Mouse (Mus musculus) retina, embryonic 14.5 days (tissue): ENCODE data around the gene Zdhhc19.

ENCODE experiments used
- DNase-seq: peaks from one replicate; pipeline ENCODE4 v3.0.0-alpha.2; 2015; ENCODE audit warnings: low spot score

The Zdhhc19 gene

DNA sequence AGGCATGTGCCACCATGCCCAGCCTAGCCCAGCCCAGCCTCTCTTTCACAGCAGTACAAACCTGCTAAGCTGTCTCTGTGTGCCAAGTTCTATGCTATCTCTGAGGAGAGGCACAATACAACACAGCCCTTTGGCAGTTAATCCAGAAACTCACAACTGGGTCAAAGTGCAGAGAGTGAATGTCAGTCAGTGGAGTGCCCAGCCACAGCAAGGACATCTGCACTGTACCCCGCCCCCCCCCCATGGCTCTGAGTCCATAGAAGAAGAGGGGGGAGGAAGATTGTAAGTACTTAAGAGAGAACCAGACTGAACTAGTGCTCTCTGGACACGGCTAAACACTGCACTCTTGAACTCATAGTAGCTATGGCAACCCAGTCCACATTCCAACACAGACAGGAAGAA lies 55.3 kb downstream of the Zdhhc19 start:
- DNase-seq: no peak

DNA sequence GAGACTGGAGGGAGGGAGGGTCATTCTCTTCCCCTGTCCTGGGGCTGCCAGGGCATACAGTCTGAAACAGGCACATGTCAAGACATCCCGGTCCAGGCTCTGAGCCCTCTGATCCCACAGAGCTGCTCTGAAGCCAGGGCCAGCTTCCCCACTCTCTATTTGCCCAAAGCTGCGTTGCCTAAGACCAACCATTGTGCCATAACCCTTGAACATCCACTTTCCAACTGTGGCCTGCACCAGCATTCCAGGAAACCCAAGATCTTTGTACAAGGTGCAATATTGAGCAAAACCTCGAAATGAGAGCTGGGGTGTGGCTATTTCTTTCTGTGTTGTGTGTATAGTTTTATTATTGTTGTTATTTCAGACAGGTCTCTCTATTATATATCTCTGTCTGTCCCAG lies 59.5 kb downstream of the Zdhhc19 start:
- DNase-seq: no peak

DNA sequence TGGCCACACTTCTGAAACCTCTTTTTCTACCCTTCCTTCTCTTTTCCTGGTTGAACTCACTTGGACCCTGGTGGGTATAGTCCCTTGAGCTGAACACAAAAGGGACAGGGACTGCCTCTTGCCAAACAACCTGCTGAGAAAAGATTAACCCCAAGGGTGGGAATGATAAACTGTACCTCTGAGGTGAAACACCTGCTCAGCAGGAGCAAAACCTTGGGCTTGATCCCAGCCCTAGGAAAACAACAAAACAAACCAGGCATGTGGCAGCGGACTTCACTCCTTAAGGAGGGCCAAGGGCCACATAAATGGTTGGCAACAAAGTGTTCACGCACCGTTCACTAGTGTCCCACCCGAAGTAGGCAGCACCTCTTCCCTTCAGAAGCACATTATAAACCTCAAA lies 63.4 kb downstream of the Zdhhc19 start:
- no peak for DNase-seq

DNA sequence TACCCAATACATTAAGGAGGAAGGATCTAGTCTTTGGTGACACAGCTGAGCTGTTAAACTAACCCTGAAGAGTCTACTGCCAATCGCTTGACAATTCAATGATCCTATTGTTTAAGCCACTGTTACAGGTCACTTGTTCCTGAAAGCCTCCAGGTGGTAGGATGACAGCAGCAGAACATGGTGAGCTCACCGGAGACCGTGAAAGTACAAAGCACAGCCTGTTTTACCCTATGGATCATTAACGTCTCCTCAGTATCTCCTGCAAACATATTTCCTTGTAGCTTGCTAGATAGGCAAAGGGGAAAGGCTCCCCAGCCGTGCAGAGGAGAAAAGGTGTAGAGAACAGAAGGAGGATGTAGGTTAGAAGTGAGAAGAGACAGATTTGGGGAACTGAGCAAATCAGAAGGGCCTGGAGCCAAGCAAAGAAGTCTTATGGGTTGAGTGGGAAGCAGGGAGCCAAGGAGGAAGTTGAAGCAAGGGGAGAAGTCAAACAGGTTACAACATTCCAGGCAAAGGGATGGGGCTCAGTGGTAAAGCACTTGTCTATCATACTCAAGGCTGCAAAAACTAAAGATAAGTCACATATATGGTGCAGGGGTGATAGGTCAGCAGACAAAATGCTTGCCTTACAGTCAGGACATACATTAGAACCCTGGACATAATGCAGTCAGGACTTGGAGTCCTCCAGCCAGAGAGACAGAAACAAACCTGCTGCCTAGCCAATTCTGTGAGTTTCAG lies 67.2 kb downstream of the Zdhhc19 start:
- no peak for DNase-seq

DNA sequence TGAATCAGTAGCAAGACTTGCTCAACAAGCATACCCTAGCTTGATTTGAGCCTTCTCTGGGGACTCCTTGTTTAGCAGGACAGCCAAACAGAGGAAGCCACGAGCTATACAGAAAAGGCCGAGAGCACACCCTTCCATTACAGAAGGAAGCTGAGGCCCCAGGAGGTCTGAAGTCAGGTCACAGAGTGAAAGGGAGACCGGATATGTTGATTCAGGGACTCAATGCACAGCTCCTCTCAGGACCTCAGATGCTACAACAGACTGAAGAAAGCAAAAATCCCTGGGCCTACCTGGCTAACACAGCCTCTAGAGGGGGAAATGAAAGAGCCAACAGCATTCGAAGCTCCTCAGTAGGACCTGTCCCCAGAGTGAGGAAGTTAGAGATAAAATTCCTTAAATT lies 71.2 kb downstream of the Zdhhc19 start:
- DNase-seq: no peak

DNA sequence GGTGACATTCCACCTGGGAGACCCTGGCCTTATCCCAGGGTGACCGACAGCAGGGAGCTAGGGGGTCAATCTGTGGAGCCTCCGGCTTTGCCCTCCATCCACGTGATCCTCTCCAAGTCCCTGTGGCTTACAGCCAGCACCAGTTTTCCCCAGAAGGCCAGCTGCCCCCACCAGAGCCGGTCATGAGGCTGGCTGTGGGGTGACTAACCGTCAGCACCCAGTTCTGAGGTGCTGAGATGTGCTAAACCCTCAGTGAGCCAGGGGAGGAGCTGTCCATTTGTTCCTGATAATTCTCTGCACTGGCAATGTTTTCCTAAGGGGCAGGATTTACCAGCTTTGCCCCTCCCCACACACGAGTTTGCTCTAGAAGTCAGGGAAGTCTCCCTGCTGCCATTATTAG lies 72.3 kb downstream of the Zdhhc19 start:
- no peak for DNase-seq

DNA sequence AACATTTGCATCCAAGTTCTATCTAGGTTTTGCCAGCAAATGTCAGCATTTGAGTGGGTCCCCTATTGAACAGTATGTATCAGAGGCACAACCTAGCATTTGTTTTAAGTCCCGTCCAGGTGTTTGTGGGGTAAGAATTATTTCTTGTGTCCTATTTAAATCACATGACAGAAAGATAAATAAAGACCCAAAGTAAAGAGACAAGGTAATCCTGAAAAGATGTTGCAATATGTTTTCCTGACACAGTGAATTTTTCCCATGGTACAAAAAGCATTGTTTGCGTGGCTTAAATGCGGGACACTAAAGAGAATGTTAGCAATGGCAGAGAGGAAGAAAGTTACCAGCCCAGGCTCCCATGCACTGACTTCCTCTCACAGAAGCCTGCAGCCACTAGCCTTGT lies 74.0 kb downstream of the Zdhhc19 start:
- no peak for DNase-seq

DNA sequence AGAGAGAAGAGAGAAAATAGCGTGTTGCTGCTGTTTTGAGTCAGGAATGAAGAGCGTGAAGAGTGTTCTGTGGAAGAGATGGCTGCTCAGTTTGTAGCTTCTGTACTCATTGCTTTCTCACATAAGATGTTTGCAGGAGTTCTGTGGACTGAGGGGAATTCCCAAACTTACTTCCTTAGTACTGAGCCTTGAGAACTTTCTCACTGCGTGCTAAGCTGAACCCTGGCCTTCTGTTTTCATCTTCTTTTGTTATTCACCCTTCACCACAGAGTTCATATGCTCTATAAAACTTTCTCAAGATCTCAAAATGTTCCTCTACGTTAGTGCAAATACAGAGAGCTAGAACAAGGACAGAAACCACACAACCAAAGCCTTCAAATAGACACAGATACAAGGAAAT lies 76.5 kb downstream of the Zdhhc19 start:
- DNase-seq: no peak

DNA sequence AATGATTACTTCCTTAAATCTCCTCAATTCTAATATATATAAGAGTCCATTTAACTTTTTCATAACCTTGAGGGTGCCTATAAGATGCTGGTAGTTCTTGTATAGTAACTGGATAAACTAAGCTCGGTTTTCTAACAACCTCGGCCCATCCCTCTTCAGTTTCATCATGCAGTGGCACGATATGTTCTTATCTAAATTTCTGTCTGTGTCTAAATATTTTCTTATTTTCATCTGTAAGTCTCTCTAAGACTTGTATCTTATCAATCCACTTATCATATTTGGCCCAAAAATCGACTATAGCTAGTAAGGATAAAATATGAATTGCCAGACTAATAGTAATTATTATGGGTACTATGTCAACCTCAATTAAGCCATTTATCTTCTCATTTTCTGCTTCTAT lies 90.4 kb downstream of the Zdhhc19 start:
- DNase-seq: no peak

DNA sequence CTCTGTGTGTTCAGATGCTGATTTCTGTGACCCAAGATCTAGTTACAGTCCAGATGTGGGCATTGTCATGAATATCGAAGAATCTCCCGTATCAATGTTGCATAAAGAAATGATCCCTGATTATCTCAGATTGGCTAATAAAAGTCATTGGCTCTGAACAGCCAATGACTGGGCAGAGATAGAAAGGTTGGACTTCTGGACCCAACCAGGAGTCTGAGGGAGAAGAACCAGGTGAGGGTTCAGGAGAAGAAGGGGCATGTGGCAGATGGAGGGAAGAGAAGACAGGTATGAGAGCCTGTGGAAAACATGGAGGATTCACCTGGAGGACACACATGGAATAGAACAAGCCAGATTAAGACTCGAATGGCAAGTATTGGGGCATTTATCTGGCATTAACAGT lies 92.5 kb downstream of the Zdhhc19 start:
- DNase-seq: no peak

DNA sequence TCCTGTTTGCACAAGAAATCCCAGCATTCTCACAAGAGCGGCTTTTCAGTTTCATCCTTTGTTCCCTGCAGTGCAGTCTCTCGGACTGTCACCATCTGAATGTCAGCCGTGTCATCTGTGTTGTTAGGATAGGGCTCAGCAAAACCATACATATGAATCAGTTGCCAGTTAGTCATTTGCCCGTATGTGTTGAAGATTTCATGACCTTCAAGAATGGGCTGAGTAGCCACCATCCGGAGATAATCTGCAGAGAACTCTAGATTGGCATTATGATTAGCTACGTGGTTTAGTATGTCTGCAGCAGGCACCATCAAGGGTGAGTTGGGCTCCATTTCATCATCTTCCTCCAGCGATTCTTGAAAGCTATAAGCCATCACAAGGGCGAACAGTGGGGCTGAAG lies 95.5 kb downstream of the Zdhhc19 start:
- no peak for DNase-seq

DNA sequence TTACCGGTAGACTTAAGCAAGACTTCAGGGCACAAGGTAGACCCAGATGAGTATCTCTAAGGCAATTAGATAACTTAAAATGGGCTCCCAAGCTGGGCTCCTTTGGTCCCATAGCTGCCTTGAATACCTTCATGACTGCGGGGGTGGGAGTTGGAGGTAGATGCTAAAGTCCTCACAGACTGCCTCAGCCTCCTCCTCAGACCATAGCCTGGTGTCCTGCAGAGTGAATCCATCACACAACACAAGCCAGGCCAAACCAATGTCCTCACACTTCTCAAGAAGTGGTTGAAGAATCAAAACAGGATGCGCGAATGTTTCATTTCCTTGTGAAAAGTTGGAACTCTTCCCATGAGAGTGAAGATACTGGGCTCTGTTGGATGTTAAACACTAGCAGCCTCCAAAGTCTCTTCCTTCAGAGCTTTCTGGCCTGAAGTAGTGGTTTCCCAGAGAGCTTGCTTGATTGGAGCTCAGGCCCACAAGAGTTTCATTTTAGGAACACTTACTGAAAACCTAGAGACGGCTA lies 97.3 kb downstream of the Zdhhc19 start:
- DNase-seq: no peak

DNA sequence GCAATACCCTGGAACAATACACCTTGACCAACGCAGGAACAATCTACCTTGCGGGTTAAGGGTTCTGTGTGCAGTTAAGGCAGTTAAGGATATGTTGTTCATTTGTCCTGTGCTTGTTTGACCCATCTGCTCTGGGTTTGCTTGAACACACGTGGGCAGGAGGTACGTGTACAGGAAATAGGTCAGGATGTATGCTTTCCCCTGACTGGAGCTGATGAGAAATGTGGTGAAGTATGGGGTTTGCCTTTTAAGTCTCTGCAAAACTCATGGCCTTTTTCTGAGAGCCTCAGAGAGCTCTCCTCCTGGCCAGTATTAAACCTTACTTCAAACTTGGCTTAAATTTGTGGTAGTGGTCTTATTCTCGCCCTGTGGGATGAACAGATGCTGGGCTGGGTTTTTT lies 97.9 kb downstream of the Zdhhc19 start:
- DNase-seq: no peak

DNA sequence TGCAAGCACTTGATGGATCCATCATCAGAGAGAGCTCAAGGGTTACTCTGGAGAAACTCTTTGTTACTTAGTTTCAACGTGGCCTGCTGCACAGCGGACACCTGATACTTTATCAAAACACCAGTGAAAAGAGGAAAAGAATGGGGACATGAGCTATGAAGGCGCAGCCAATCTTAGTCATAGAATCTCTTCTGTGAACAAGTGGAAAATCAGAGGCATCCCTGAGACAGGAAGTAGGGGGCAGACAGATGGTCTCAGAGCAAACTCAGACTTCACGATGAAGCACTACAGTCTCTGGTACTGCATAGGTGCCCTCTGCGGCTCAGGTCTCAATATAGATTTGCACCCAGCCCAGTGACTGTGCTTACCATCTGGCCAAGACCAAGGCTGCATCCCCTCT lies 98.6 kb downstream of the Zdhhc19 start:
- no peak for DNase-seq

DNA sequence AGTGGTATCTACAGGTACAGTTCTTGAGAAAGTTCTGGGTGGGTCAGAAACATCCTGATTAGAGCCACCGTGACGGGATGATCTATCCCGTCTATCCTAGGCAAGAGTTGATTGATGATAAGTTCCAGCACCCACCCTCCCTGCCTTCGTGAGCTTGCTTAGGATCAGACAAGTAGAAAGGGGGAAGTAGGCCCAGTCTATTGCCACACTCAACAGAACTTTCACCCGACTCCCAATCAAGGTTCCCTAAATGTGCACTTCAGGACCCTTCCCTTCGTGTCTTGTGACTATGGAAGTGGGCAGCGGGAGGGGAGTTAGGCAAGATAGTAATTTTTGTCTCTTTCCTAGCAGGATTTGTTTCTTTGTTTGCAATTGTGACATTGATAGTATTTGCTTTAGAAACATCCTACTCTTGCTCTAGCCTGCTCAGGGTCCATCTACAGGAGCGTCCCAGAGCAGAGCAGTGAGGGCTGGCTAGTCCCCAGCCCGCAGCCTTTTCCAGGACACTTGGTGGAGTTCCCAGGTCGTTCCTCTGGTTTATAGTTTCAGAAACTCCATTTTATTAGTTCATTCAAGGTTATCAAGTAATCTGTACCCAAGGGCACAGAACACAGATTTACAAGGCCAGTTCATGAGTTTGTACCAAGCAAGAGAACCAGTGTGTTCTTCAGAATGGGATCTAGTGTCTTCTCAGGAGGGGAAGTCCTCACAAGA lies 99.2 kb downstream of the Zdhhc19 start:
- no peak for DNase-seq

DNA sequence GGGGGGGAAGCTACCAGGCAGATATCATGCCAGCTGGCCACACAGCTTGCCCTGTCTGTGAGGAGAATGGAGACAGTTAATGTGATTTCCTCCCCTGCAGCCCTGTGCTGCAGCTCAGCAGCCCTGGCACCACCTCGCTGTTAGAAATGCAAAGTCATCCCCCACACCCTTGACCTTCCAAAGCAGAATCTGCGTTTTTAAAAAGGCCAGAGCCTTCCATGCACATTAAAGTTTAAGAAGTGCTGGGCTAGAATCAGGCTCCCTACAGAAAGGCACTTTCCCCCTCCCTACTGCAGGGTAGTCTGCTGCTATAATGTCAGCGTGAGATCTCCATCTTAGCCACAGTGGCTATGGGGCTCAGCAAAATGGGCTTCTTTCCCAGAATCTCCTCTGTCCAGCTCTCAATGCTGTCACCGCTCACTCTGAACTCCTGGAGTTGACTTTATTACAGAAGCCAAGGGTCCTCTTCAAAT lies 101.9 kb downstream of the Zdhhc19 start:
- DNase-seq: no peak

DNA sequence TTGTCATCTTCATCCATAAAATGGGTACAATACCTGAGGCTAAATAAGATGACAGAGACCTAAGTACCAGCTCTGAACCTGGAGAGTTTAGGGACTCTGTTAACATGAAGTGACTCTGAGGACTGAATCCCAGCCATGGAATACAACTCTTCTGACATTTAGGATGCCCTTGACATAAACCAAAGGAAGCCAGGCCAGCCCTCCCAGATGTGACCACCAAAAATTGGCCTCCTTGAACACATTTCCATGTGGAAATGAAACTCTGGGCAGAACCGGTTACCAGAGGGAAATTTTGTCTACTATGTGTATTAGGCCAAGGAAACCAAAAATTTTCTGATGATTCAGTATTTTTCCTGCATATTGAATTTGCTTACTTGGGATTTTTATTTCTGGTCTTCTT lies 103.1 kb downstream of the Zdhhc19 start:
- no peak for DNase-seq

DNA sequence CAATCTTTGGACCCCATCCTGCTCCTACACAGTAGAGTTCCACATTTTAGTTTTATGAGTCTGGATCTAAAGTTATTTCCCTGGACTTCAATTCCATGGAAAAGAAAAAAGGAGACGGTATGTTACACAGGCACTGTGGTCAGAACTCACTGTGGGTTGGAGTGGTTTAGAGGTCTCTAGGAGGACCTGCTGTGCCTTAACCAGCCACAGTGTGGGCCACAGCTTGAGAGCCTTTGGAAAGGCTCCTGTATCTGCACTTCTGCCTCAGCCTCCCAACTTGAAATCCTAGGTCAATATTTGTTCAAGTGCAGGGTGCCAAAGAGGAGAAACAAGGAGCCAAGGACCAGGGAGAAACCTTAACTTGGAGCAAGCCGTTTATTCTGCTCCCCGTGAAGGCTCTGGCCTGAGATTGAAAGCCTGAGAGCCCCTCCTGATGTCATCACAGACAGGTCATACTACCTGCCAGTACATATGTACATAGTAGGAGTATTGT lies 106.2 kb downstream of the Zdhhc19 start:
- DNase-seq: no peak

DNA sequence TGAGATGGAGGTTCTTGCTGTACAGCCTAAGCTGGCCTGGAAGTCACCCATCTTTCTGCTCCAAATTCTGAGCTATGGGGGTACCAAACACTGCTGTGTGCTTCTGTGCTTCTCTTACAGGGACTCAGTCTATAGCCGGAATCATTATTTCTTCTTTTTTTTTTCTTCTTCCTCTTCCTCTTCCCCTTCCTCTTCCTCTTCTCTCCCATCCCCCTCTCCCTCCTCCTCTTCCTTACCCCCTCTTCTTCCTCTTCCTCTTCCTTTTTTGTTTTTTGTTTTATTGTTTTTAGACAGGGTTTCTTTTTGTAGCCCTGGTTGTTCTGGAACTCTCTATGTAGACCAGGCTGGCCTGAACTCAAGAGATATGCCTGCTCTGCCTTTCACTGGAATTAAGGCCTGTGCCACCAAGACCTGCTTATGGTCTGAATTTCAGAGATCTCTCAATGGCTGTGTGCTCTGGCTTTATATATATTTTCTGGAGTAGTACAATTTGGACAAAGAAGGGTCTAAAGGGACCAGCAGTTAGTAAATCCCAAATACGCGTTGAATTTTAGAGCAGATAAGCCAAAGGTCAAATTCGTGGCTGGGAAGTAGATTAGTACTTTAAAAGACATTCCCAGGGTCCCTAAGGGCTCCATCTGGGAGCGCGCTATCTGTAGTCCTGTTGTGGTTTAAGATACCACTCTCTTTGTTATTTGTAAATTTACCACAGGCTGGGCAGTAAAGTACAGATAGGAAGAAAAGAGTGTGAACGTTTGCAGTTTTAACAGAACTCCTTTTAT lies 111.7 kb downstream of the Zdhhc19 start:
- no peak for DNase-seq

DNA sequence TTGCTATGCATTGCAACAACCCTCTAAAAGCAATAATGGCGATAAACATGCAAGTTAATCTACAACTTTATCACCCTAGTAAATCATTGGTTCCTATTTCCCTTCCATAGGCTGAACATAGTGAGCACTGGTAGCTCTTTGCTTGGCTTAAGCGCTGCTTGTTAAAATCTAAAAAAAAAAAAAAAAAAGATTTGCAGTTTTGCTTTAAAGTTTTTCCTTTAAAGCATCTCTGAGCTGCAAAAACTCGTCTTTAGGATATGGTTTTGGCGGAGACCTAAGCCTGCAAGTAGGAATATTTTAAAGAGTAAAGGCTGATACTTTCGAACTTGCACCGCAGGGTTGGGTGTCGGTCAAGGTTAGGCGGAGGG lies 112.3 kb downstream of the Zdhhc19 start:
- DNase-seq: no peak

DNA sequence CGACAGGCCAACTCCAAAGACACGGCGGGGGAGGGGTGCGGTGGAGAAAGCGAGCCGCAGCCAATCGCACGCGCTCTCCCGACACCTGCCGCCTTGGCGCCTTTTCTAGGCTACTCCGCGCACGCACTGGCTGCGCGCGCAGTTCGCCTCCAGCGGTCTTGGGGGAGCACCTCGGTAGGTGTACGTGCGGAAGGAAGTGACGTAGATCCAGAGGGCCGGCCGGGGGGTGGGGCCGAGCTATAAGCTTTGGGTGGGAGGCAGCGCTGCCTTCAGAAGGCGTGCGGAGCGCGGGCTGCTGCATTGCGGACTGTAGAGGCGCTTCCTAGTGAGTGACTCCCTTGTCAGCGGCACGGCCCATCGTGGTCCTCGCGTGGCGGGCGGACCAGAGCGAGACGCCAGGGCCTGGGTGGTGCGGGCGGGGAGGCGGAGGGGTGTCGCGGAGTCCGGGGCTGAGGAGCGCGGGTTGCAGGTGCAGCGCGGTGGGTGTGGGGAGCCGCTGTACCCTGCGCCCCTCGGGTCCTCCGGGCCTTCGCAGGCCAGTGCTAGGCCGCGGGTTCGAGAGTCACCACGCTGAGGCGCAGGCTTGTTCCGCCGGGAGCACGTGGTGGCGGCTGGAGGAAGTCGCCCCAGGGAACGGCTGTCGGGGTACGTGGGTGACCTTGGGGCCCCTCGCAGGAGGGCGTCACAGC lies 112.8 kb downstream of the Zdhhc19 start, which contains the start of gene Tfrc:
Tfrc (plus strand) TSS at position 209 of the 689 bp plus-strand sequence.
- peak; percentile 99 for DNase-seq

DNA sequence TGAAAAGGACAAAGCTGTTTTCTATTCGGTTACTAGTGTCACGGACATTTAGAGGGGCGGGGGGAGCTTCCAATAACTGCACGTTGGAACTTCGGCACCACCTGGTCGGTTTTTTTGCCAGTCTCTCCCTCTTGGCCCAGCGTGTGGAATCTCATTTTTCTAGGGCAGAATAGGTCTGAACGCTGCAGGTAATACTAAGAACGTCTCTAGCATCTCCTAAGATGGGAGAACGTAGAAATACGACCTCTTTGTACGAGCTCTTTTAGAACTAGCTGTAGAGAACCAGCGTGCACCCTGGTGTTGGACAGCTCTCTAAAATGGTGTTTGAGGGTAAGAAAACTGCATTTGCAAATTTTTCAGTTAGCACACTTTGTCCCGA lies 113.3 kb downstream of the Zdhhc19 start:
- no peak for DNase-seq
